Mouse (Mus musculus): ENCODE measurements at regions not wholly inside any gene's neighbourhood (a gene's known extent, or its start where the extent isn't known, plus 50 kb on each side); places are given as distances from the start of the nearest gene placed in this dataset.

DNA sequence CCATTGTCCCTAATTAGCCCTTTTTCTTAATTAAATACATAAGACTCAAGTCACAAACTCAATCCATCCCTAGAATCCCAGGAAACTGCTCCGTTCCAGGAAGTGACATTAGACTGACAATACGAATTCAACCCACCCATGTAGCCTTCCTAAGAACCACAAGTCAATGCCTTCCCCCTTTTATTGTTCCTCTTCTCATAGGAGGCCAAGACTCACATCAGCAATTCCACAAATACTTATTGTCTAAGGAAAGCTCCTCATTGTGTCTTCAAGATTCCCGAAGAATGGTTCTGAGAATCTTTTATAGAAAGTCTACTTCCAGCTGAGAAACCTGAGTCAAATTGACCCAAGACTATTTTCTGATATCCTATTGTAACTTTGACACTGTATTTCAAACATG is 147.3 kb downstream of the Dmac1 start:
- no peak overlapping the region for H3K9ac ChIP-seq (ENCODE audit: low read depth, low read length)
- no peaks in the 10 kb centered on the region for H3K4me1 ChIP-seq (replicated peaks; ENCODE audit: control insufficient read depth, insufficient read depth, low read length)
- H3K27ac ChIP-seq (ENCODE audit: low read depth, low read length) = no peak overlapping the region
- no peaks in the 10 kb centered on the region for H3K9me3 ChIP-seq (ENCODE audit: control insufficient read depth)
- no peaks in the 10 kb centered on the region for H3K27me3 ChIP-seq (replicated peaks; ENCODE audit: control insufficient read depth, insufficient read depth, low read length)
- TF ChIP-seq CTCF (IDR thresholded peaks at IDR 0.05; ENCODE audit: low read depth) = no peak
- no peak overlapping the region for H3K4me3 ChIP-seq (ENCODE audit: low read depth, low read length)
- H3K4me2 ChIP-seq (replicated peaks; ENCODE audit: low read depth) = no peak overlapping the region
- WGBS = 94% methylated on average over 3 of the region's 3 CpGs
- H3K36me3 ChIP-seq (ENCODE audit: control insufficient read depth, insufficient read depth) = no peaks in the 10 kb centered on the region
- no peak for ATAC-seq

DNA sequence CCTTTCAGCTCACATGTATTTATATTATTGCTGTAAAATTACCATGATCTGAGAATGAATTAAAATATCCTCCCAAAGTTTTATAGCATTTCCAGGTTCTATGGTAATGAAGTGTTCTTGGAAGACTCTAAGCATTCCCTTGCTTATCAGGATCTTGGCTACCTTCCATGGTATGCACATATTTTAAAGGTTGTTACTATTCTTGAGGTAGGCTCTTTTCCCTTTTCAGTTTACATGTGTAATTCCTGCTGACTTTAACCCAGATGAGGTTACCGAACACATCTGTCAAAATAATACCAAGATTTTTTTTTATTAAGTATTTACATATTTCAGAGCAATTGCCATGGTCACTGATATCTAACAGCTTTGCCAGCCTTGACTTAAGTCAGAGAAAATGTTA is 162.2 kb downstream of the Dmac1 start:
- H3K9ac ChIP-seq (ENCODE audit: low read depth, low read length) = no peak overlapping the region
- no peaks in the 10 kb centered on the region for H3K27me3 ChIP-seq (replicated peaks; ENCODE audit: control insufficient read depth, insufficient read depth, low read length)
- H3K4me2 ChIP-seq (replicated peaks; ENCODE audit: low read depth) = no peak overlapping the region
- no peaks in the 10 kb centered on the region for H3K9me3 ChIP-seq (ENCODE audit: control insufficient read depth)
- H3K4me1 ChIP-seq (replicated peaks; ENCODE audit: control insufficient read depth, insufficient read depth, low read length) = no peaks in the 10 kb centered on the region
- no peak for ATAC-seq
- H3K27ac ChIP-seq (ENCODE audit: low read depth, low read length) = no peak overlapping the region
- H3K4me3 ChIP-seq (ENCODE audit: low read depth, low read length) = no peak overlapping the region
- H3K36me3 ChIP-seq (ENCODE audit: control insufficient read depth, insufficient read depth) = no peaks in the 10 kb centered on the region
- TF ChIP-seq CTCF (IDR thresholded peaks at IDR 0.05; ENCODE audit: low read depth) = no peak
- 70% methylated on average over 1 of the region's 1 CpGs for WGBS

DNA sequence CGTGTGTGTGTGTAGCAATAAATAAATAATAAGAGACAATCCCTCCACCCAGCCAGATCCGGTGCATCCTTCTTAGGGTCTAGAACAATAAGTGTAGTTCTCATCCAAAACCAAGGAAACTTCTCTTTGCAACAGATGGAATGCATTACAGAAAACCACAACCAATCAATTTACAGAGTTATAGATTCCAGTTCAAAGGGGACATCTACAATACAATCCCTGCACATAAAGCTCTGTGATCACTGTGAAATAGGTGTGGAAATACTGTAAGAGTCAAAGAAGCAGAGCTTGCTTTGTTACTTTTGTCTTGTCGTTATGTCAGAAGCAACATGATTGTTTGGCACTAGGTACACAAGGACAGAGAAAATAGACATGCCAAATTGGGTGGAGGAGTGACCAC is 162.8 kb downstream of the Dmac1 start:
- no peak overlapping the region for H3K9ac ChIP-seq (ENCODE audit: low read depth, low read length)
- H3K4me3 ChIP-seq (ENCODE audit: low read depth, low read length) = no peak overlapping the region
- H3K4me1 ChIP-seq (replicated peaks; ENCODE audit: control insufficient read depth, insufficient read depth, low read length) = no peaks in the 10 kb centered on the region
- H3K9me3 ChIP-seq (ENCODE audit: control insufficient read depth) = no peaks in the 10 kb centered on the region
- no peak overlapping the region for H3K4me2 ChIP-seq (replicated peaks; ENCODE audit: low read depth)
- no peaks in the 10 kb centered on the region for H3K36me3 ChIP-seq (ENCODE audit: control insufficient read depth, insufficient read depth)
- no peaks in the 10 kb centered on the region for H3K27me3 ChIP-seq (replicated peaks; ENCODE audit: control insufficient read depth, insufficient read depth, low read length)
- 88% methylated on average over 3 of the region's 3 CpGs for WGBS
- no peak for ATAC-seq
- H3K27ac ChIP-seq (ENCODE audit: low read depth, low read length) = no peak overlapping the region
- TF ChIP-seq CTCF (IDR thresholded peaks at IDR 0.05; ENCODE audit: low read depth) = no peak

DNA sequence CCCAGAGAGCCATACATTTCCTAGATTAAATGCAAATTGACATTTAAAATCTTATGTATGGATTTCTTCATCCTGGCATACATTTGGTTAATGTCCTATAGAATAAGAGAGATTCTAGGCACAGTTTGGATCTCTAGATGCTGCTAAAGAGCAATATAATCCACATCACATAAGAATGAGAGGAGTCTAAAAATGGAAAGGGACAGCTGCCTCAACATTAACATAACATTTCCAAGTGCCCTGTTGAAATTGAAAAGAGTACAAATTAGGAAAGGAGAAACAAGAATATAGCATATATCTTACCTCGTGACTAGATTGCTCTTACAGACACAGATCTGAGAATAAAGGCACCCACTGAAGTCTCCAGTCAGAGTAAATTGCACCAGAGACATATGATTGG is 212.3 kb downstream of the Dmac1 start:
- WGBS = 62% methylated on average over 1 of the region's 1 CpGs
- no peaks in the 10 kb centered on the region for H3K36me3 ChIP-seq (ENCODE audit: control insufficient read depth, insufficient read depth)
- H3K4me1 ChIP-seq (replicated peaks; ENCODE audit: control insufficient read depth, insufficient read depth, low read length) = no peaks in the 10 kb centered on the region
- H3K27ac ChIP-seq (ENCODE audit: low read depth, low read length) = no peak overlapping the region
- H3K4me2 ChIP-seq (replicated peaks; ENCODE audit: low read depth) = no peak overlapping the region
- no peak overlapping the region for H3K9ac ChIP-seq (ENCODE audit: low read depth, low read length)
- no peak for TF ChIP-seq CTCF (IDR thresholded peaks at IDR 0.05; ENCODE audit: low read depth)
- H3K9me3 ChIP-seq (ENCODE audit: control insufficient read depth) = no peaks in the 10 kb centered on the region
- no peak for ATAC-seq
- no peaks in the 10 kb centered on the region for H3K27me3 ChIP-seq (replicated peaks; ENCODE audit: control insufficient read depth, insufficient read depth, low read length)
- no peak overlapping the region for H3K4me3 ChIP-seq (ENCODE audit: low read depth, low read length)

DNA sequence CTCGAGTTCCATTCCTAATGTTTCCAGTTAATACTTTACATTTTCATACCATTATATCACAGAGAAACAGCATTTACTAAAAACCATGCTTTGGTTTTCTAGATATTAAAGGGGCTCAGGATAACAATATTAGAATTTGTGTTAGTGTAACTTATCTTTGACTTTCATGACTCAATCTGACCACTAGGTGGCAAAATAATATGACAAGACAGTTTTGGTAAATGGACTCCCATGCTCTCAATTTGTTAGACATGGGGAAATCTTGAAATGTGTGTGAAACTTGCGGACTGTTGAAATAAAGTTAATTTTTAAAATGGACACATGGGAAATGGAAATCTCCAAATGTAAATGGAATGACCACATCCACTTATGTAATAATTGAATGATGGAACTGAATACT is 214.8 kb downstream of the Dmac1 start:
- H3K27me3 ChIP-seq (replicated peaks; ENCODE audit: control insufficient read depth, insufficient read depth, low read length) = no peaks in the 10 kb centered on the region
- H3K9me3 ChIP-seq (ENCODE audit: control insufficient read depth) = no peaks in the 10 kb centered on the region
- no peak overlapping the region for H3K4me2 ChIP-seq (replicated peaks; ENCODE audit: low read depth)
- H3K36me3 ChIP-seq (ENCODE audit: control insufficient read depth, insufficient read depth) = no peaks in the 10 kb centered on the region
- no peaks in the 10 kb centered on the region for H3K4me1 ChIP-seq (replicated peaks; ENCODE audit: control insufficient read depth, insufficient read depth, low read length)
- 75% methylated on average over 2 of the region's 2 CpGs for WGBS
- peak; percentile 64 for TF ChIP-seq CTCF (IDR thresholded peaks at IDR 0.05; ENCODE audit: low read depth)
- no peak overlapping the region for H3K4me3 ChIP-seq (ENCODE audit: low read depth, low read length)
- no peak overlapping the region for H3K9ac ChIP-seq (ENCODE audit: low read depth, low read length)
- H3K27ac ChIP-seq (ENCODE audit: low read depth, low read length) = no peak overlapping the region
- ATAC-seq = no peak

DNA sequence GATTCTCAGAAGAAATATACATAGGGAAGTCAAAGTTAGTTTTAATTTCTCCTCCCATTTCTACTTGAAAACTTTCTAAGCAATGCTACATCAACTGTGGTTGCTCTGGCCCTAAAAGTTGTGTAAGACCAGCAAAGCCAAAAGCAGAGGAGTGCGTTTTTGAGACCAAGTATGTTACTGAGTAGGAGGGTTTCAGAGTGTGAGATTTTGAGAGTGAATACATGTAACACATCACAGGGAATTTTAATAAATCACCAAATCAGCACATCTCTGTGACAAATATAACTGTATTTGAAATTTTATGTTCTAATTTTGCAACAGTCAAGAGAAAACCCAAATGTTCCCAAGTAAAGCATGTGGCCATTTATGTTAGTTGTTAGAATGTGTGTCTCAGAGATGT is 234.6 kb downstream of the Dmac1 start:
- no peak for ATAC-seq

DNA sequence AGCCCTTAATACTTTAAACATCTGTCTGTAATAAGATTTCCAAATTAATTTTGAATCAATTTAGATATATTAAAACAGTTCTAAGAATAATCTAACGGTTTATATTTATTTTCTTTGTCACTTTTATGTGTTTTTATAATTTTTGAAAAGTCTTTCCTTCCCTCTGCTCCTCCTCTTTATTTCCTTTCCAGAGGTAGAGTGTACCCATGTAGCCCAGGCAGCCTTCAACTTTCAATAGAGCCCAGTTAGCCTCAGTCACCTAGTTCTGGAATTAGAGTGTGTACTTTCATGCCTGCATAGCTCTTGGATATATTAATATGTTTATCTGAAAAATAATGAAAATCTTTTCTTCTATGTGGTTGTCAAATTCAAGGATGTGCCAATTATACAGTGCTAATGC is 235.5 kb downstream of the Dmac1 start:
- H3K4me1 ChIP-seq (replicated peaks; ENCODE audit: control insufficient read depth, insufficient read depth, low read length) = no peaks in the 10 kb centered on the region
- no peak overlapping the region for H3K9ac ChIP-seq (ENCODE audit: low read depth, low read length)
- WGBS = 67% methylated on average over 1 of the region's 1 CpGs
- H3K36me3 ChIP-seq (ENCODE audit: control insufficient read depth, insufficient read depth) = no peaks in the 10 kb centered on the region
- no peak overlapping the region for H3K27ac ChIP-seq (ENCODE audit: low read depth, low read length)
- no peak for ATAC-seq
- TF ChIP-seq CTCF (IDR thresholded peaks at IDR 0.05; ENCODE audit: low read depth) = no peak
- H3K4me2 ChIP-seq (replicated peaks; ENCODE audit: low read depth) = no peak overlapping the region
- no peak overlapping the region for H3K4me3 ChIP-seq (ENCODE audit: low read depth, low read length)
- H3K27me3 ChIP-seq (replicated peaks; ENCODE audit: control insufficient read depth, insufficient read depth, low read length) = no peaks in the 10 kb centered on the region
- no peaks in the 10 kb centered on the region for H3K9me3 ChIP-seq (ENCODE audit: control insufficient read depth)

More for the DNA sequence above, 234.6 kb downstream of the Dmac1 start:
- WGBS = 89% methylated on average over 1 of the region's 1 CpGs
- Histone ChIP-seq H3K27ac (ENCODE audit: low read depth, low read length) (no peak overlapping the region), H3K4me3 (ENCODE audit: low read depth, low read length) (no peak overlapping the region), H3K36me3 (ENCODE audit: control insufficient read depth, insufficient read depth) (no peaks in the 10 kb centered on the region), H3K4me2 (replicated peaks; ENCODE audit: low read depth) (no peak overlapping the region), H3K9me3 (ENCODE audit: control insufficient read depth) (no peaks in the 10 kb centered on the region), H3K4me1 (replicated peaks; ENCODE audit: control insufficient read depth, insufficient read depth, low read length) (no peaks in the 10 kb centered on the region), H3K9ac (ENCODE audit: low read depth, low read length) (no peak overlapping the region), H3K27me3 (replicated peaks; ENCODE audit: control insufficient read depth, insufficient read depth, low read length) (no peaks in the 10 kb centered on the region)
- TF ChIP-seq CTCF (IDR thresholded peaks at IDR 0.05; ENCODE audit: low read depth) = no peak
